Mouse (Mus musculus): ENCODE measurements around the gene Mettl16. TPM values are rescaled to one million over a fixed set of nuclear protein-coding genes. Genes with fewer than 3 reads are reported as not detected.

Mettl16 gene
- total RNA-seq, 2 experiments from 2014 or later, result 16.2 to 47.0 TPM

Other genes starting within 250 kb of the Mettl16 start
- gene Rap1gap2, start 159.9 kb upstream of the Mettl16 start, total RNA-seq (2014; fragmentation: Nextera tagmentation), result 1.1 and 3.2 TPM in 2 replicates
- gene Rap1gap2, start 159.9 kb upstream of the Mettl16 start, total RNA-seq (2017), result 0.78 and 0.82 TPM in 2 replicates
- gene Ccdc92b, start 151.2 kb upstream of the Mettl16 start, total RNA-seq (2014; fragmentation: Nextera tagmentation), result not detected in 2 replicates
- not detected in 2 replicates for gene Ccdc92b, start 151.2 kb upstream of the Mettl16 start, total RNA-seq (2017)
- gene Cluh, start 121.3 kb upstream of the Mettl16 start, total RNA-seq (2014; fragmentation: Nextera tagmentation), result 63.8 and 74.4 TPM in 2 replicates
- 32.1 and 35.3 TPM in 2 replicates for gene Cluh, start 121.3 kb upstream of the Mettl16 start, total RNA-seq (2017)
- gene Pafah1b1, start 46.2 kb upstream of the Mettl16 start, total RNA-seq (2014; fragmentation: Nextera tagmentation), result 35.1 and 40.4 TPM in 2 replicates
- 54.1 and 77.2 TPM in 2 replicates for gene Pafah1b1, start 46.2 kb upstream of the Mettl16 start, total RNA-seq (2017)
- 14.4 and 20.2 TPM in 2 replicates for gene Mnt, start 60.1 kb downstream of the Mettl16 start, total RNA-seq (2014; fragmentation: Nextera tagmentation)
- 5.3 and 6.0 TPM in 2 replicates for gene Mnt, start 60.1 kb downstream of the Mettl16 start, total RNA-seq (2017)
- gene Sgsm2, start 126.2 kb downstream of the Mettl16 start, total RNA-seq (2014; fragmentation: Nextera tagmentation), result 6.7 and 8.9 TPM in 2 replicates
- gene Sgsm2, start 126.2 kb downstream of the Mettl16 start, total RNA-seq (2017), result 2.8 and 3.0 TPM in 2 replicates
- 52.4 and 58.6 TPM in 2 replicates for gene Tsr1, start 127.2 kb downstream of the Mettl16 start, total RNA-seq (2014; fragmentation: Nextera tagmentation)
- gene Tsr1, start 127.2 kb downstream of the Mettl16 start, total RNA-seq (2017), result 87.9 and 96.7 TPM in 2 replicates
- 26.8 and 26.9 TPM in 2 replicates for gene Smg6, start 155.0 kb downstream of the Mettl16 start, total RNA-seq (2014; fragmentation: Nextera tagmentation)
- 24.3 and 26.1 TPM in 2 replicates for gene Smg6, start 155.0 kb downstream of the Mettl16 start, total RNA-seq (2017)
- gene Srr, start 155.1 kb downstream of the Mettl16 start, total RNA-seq (2014; fragmentation: Nextera tagmentation), result 5.6 and 16.8 TPM in 2 replicates
- gene Srr, start 155.1 kb downstream of the Mettl16 start, total RNA-seq (2017), result 3.2 and 10.2 TPM in 2 replicates

Data from granulocyte monocyte progenitor cell, adult 5-6 weeks (primary cell).